Mouse (Mus musculus): Measurements from ENCODE around the gene Pigm. TPM values are rescaled to one million over a fixed set of nuclear protein-coding genes. Genes with fewer than 3 reads are reported as not detected.

Gene Pigm
- total and polyA plus RNA-seq, 2 experiments from 2014 or later, result 2.2 to 11.5 TPM

DNA sequence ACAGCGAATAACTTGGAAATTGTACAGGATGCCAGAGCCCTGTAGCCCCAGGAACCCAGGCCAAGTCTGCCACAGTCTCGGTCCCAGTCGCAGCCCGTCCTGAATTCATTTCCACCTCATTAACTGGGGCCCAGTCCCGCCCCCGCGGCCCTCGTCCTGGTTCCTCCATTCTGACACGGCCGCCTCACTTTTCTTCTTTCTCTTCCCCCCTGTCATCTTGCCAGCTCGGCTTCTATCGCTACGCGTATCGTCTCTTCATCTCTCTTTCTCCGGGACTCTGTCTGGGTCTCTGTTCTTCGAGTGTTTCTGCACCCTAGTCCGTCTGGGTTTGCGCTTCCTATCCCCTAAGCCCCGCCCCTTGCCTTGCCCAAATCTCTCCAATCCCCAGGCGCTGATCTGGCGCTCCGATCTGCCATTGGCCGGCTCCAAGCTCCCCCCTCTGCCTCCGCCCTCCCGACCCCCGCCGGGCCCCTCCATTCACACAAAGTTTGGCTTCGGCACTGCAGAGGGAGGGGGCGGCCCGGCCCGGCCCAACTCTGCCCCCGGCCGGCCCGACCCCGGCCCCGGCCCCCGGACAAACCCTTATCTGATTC lies 35.5 kb upstream of the Pigm start, which contains the start of gene Kcnj10:
Gene Kcnj10 (plus strand): TSS at position 482 of the 593 bp plus-strand sequence.
- Histone ChIP-seq H3K4me2 (ENCODE audit: low read depth, low read length, poor library complexity, severe bottlenecking) (peak within 1 kb of the TSS; percentile 55), H3K27me3 (ENCODE audit: insufficient read depth, low read length) (peaks cover 5% of the 10 kb centered on the region; the same call in 1 of the 2 replicates), H3K9me3 (ENCODE audit: low read length) (no peaks in the 10 kb centered on the region), H3K27ac (ENCODE audit: low read depth, low read length) (peak within 1 kb of the TSS; percentile 71), H3K9ac (replicated peaks; ENCODE audit: low read length, poor library complexity, severe bottlenecking) (peak within 1 kb of the TSS; percentile 33; the same call in 1 of the 2 replicates), H3K4me1 (ENCODE audit: insufficient read depth, low read length) (no peaks in the 10 kb centered on the region), H3K4me3 (ENCODE audit: low read depth, low read length) (peak within 1 kb of the TSS; percentile 35), H3K36me3 (ENCODE audit: insufficient read depth, low read length) (no peaks in the 10 kb centered on the region)
- WGBS, result under 1% methylated on average over 38 of the region's 38 CpGs
- TF ChIP-seq CTCF (IDR thresholded peaks at IDR 0.05), result no peak
- DNase-seq (ENCODE audit: low spot score) (peak; percentile 94), ATAC-seq (ENCODE audit: low FRiP score) (peak; percentile 85)

DNA sequence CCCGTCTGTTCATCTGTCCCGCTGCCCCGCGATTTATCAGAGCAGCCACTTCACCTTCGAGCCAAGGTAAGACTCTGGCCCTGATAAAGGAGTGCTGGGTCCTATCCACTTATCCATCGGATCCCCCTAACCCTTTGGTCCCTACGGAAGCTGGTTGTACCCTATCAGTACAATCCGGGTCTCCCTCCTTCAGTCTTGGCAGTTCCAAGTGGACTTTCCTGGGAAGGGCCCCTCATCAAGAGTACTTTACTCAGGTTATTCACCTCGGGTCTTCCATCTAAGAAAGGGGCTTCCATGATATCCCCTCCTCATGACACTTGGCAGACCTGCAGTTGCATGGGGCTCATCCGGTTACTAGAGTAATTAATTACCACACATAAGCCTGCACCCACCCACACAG lies 35.0 kb upstream of the Pigm start:
- no peak for ATAC-seq (ENCODE audit: low FRiP score)

DNA sequence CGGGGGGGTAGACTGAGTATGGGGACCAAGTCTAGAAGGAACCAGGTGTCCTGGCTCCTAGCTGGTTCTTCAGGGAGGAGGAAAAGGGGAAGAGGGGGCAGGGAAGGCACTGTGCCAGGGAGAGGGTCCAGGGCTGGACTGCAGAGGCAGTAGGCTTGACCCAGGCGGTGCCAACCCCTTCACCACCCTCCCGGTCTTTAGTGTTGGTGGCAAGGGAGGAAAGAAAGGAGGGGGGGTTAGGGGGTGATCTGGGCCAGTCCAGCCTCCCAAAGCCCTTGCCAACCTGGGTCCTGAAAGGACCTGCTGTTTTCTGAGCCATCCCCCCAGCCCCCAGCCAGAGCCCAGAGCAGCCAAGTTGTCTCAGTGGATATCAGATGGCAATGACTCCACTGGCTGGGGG lies 33.6 kb upstream of the Pigm start:
- H3K36me3 ChIP-seq (ENCODE audit: insufficient read depth, low read length), result no peaks in the 10 kb centered on the region
- TF ChIP-seq CTCF (IDR thresholded peaks at IDR 0.05), result no peak
- H3K27me3 ChIP-seq (ENCODE audit: insufficient read depth, low read length), result peaks cover 5% of the 10 kb centered on the region; the same call in 1 of the 2 replicates
- 75% methylated on average over 2 of the region's 3 CpGs for WGBS
- peak overlapping the region; percentile 35; the same call in 1 of the 2 replicates for H3K4me3 ChIP-seq (ENCODE audit: low read depth, low read length)
- peak overlapping the region; percentile 55 for H3K4me2 ChIP-seq (ENCODE audit: low read depth, low read length, poor library complexity, severe bottlenecking)
- H3K9ac ChIP-seq (replicated peaks; ENCODE audit: low read length, poor library complexity, severe bottlenecking), result no peak overlapping the region
- ATAC-seq (ENCODE audit: low FRiP score), result peak; percentile 80
- H3K4me1 ChIP-seq (ENCODE audit: insufficient read depth, low read length), result no peaks in the 10 kb centered on the region
- DNase-seq (ENCODE audit: low spot score), result peak; percentile 87
- no peaks in the 10 kb centered on the region for H3K9me3 ChIP-seq (ENCODE audit: low read length)
- peak overlapping the region; percentile 71 for H3K27ac ChIP-seq (ENCODE audit: low read depth, low read length)

More for the DNA sequence above, 35.0 kb upstream of the Pigm start:
- 16% methylated on average over 10 of the region's 10 CpGs for WGBS
- H3K27ac ChIP-seq (ENCODE audit: low read depth, low read length), result peak overlapping the region; percentile 71
- 0 out of 2 replicates have a peak overlapping the region, but pooled peaks have one; percentile 33 for H3K9ac ChIP-seq (replicated peaks; ENCODE audit: low read length, poor library complexity, severe bottlenecking)
- H3K4me1 ChIP-seq (ENCODE audit: insufficient read depth, low read length), result no peaks in the 10 kb centered on the region
- H3K4me2 ChIP-seq (ENCODE audit: low read depth, low read length, poor library complexity, severe bottlenecking), result peak overlapping the region; percentile 55
- no peak for TF ChIP-seq CTCF (IDR thresholded peaks at IDR 0.05)
- no peak for DNase-seq (ENCODE audit: low spot score)
- H3K27me3 ChIP-seq (ENCODE audit: insufficient read depth, low read length), result peaks cover 5% of the 10 kb centered on the region; the same call in 1 of the 2 replicates
- no peaks in the 10 kb centered on the region for H3K36me3 ChIP-seq (ENCODE audit: insufficient read depth, low read length)
- peak overlapping the region; percentile 35 for H3K4me3 ChIP-seq (ENCODE audit: low read depth, low read length)
- H3K9me3 ChIP-seq (ENCODE audit: low read length), result no peaks in the 10 kb centered on the region

DNA sequence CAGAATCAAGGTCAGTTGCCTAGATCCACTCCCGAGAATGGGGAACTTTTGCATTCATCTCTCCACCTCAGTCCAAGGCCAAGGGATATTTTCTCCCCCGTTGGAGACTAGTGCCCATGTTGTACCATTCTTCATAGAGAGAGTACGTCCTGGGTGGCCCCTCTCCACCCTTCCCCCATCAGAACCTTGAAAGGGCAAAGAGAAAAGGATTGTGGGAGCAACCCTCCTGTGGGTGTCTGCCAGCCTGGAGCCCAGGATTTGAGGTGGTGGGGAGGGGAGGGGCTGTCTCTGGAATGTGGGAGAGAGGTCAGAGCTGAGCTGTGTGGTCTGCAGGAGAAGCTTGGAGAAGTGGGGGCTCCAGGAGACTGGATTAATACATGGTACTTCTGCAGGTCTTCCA lies 32.4 kb upstream of the Pigm start:
- no peak for TF ChIP-seq CTCF (IDR thresholded peaks at IDR 0.05)
- H3K4me2 ChIP-seq (ENCODE audit: low read depth, low read length, poor library complexity, severe bottlenecking), result no peak overlapping the region; the same call in 1 of the 2 replicates
- no peaks in the 10 kb centered on the region for H3K9me3 ChIP-seq (ENCODE audit: low read length)
- H3K4me1 ChIP-seq (ENCODE audit: insufficient read depth, low read length), result no peaks in the 10 kb centered on the region
- peak; percentile 45 for DNase-seq (ENCODE audit: low spot score)
- peaks cover 5% of the 10 kb centered on the region; the same call in 1 of the 2 replicates for H3K27me3 ChIP-seq (ENCODE audit: insufficient read depth, low read length)
- no peak overlapping the region for H3K4me3 ChIP-seq (ENCODE audit: low read depth, low read length)
- no peaks in the 10 kb centered on the region for H3K36me3 ChIP-seq (ENCODE audit: insufficient read depth, low read length)
- WGBS, result 52% methylated on average over 3 of the region's 3 CpGs
- H3K27ac ChIP-seq (ENCODE audit: low read depth, low read length), result peak overlapping the region; percentile 52
- no peak overlapping the region for H3K9ac ChIP-seq (replicated peaks; ENCODE audit: low read length, poor library complexity, severe bottlenecking)
- ATAC-seq (ENCODE audit: low FRiP score), result 0 out of 2 replicates have a peak, but pooled peaks have one; percentile 24

DNA sequence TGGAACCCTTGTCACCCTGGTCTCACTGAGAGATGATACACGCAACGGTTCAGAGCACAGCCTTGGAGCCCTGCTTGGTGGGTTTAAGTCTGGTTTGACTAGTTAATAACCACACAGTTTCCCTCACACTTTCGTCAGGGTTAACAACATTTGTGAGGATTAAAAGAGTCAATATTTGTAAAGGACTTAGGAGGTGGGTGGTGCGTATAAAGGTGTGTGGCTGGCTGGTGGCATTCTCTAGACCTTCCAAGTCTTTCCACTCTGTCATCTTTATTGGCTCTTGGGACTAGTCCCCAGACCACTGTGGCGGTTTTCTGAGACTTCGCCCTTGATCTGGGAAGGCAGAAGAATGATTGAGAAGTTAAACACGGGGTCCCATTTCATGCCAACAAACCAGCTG lies 31.5 kb upstream of the Pigm start:
- Histone ChIP-seq H3K27ac (ENCODE audit: low read depth, low read length) (0 out of 2 replicates have a peak overlapping the region, but pooled peaks have one; percentile 52), H3K27me3 (ENCODE audit: insufficient read depth, low read length) (peaks cover 5% of the 10 kb centered on the region; the same call in 1 of the 2 replicates), H3K9ac (replicated peaks; ENCODE audit: low read length, poor library complexity, severe bottlenecking) (no peak overlapping the region), H3K4me1 (ENCODE audit: insufficient read depth, low read length) (no peaks in the 10 kb centered on the region), H3K36me3 (ENCODE audit: insufficient read depth, low read length) (no peaks in the 10 kb centered on the region), H3K9me3 (ENCODE audit: low read length) (no peaks in the 10 kb centered on the region), H3K4me2 (ENCODE audit: low read depth, low read length, poor library complexity, severe bottlenecking) (no peak overlapping the region), H3K4me3 (ENCODE audit: low read depth, low read length) (no peak overlapping the region)
- ATAC-seq (ENCODE audit: low FRiP score) (no peak), DNase-seq (ENCODE audit: low spot score) (no peak)
- WGBS, result 80% methylated on average over 7 of the region's 7 CpGs
- no peak for TF ChIP-seq CTCF (IDR thresholded peaks at IDR 0.05)

DNA sequence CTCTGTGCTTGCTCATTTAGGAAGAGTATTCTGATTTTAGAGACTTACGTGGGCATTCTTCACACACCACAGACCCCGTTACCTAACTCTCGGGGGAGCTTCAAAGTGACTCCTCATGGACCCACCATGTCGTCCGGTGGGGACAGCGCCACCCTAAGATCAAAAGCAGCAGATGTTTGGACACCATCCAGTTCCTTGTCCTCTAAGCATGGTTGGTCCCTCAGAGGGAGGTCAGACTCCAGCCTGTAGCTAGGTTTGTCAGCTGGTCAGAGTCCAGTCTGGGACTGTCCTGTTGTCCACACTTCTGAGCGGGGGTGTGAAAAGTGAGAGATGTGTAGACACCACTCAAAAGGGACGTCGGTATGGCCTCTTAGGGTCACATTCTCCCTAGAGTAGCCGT lies 29.6 kb upstream of the Pigm start:
- Histone ChIP-seq H3K9ac (replicated peaks; ENCODE audit: low read length, poor library complexity, severe bottlenecking) (no peak overlapping the region), H3K4me3 (ENCODE audit: low read depth, low read length) (no peak overlapping the region), H3K36me3 (ENCODE audit: insufficient read depth, low read length) (no peaks in the 10 kb centered on the region), H3K27ac (ENCODE audit: low read depth, low read length) (no peak overlapping the region), H3K27me3 (ENCODE audit: insufficient read depth, low read length) (no peaks in the 10 kb centered on the region), H3K4me1 (ENCODE audit: insufficient read depth, low read length) (no peaks in the 10 kb centered on the region), H3K9me3 (ENCODE audit: low read length) (no peaks in the 10 kb centered on the region), H3K4me2 (ENCODE audit: low read depth, low read length, poor library complexity, severe bottlenecking) (no peak overlapping the region)
- TF ChIP-seq CTCF (IDR thresholded peaks at IDR 0.05), result no peak
- whole genome bisulfite sequencing, result 83% methylated on average over 10 of the region's 10 CpGs
- DNase-seq (ENCODE audit: low spot score) (no peak), ATAC-seq (ENCODE audit: low FRiP score) (no peak)
